Mouse (Mus musculus) adrenal gland (tissue): ENCODE measurements around the gene Dnhd1.

Source experiments
- intact Hi-C: fragments of 180-260 bp; cut with DNase I; formaldehyde crosslinking; loops from one replicate; pipeline ENCODE4 v1.15.1; 2025

Dnhd1 gene

DNA sequence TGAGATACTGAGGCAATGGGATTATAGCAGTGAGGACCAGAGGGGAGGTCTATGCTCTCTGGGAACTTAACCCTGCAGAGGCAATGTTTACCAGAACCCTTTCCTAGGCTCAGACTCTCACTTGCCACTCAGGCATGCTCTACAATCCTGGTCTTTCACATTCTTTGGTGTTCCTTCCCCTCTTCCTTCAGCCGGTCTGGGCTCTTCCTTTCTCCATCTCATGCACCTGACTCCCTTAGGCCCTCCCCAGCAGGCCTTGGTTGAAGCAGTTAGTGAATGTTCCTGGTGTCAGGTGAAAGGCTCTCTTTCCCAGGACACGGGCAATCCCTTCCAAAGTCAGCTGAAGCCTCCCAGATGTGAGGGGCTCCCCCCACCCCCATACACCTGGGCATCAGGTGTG is 10.9 kb upstream of the Dnhd1 start, which contains the start of gene Timm10b:
Timm10b (plus strand) TSS at position 301 of the 400 bp plus-strand sequence.
- intact Hi-C loops = loop anchor here (5.0 to 10.0 kb wide), 2 partner anchors 103 to 235 kb away; partner anchors contain the start of genes Cnga4, Fam160a2 and Taf10

DNA sequence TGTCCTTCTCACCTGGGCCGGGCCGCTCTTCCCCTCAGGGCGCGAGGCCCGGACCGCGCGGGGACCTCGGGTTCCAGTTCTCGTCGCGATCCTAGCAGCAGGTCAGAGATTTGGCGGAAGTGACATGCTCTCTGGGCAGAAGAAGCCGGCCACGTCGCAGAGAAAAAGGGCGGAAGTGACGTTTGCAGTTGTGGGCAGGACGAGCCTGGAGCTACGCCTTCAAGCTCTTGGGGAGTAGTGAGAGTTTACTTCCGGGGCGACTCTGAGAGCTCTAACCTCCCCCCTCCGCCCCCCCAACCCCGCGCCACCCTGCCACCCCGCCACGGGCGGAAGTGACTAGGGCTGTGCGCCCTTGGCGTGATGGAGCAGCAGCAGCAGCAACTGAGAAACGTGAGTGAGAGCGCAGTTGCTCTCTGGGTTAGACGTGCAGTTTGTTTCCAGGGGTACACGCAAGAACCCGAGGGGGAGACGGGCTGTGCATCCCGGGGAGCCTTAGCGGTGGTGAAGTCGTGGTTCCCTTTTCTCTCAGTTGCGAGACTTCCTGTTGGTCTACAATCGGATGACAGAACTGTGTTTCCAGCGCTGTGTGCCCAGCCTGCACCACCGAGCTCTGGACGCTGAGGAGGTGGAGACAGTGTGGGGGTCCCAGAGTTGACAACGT is 10.3 kb upstream of the Dnhd1 start, which contains the start of the genes Arfip2 and Gm45799:
Arfip2 (minus strand) TSS at position 184 of the 661 bp plus-strand sequence.
Gm45799 (plus strand) TSS at position 320 of the 661 bp plus-strand sequence.
- intact Hi-C loops = loop anchor here (5.0 kb wide), 1 partner anchor 102 kb away; the partner anchor contains the start of gene Taf10

GRCm38 (mm10) chr7:105640894-105641255 is 9.8 kb upstream of the Dnhd1 start:
- intact Hi-C loops = loop anchor here (5.0 kb wide), 1 partner anchor 101 kb away; the partner anchor contains the start of gene Taf10

GRCm38 (mm10) chr7:105641936-105642335 is 8.7 kb upstream of the Dnhd1 start:
- intact Hi-C loops = loop anchor here (5.0 kb wide), 1 partner anchor 100 kb away; the partner anchor contains the start of gene Taf10

DNA sequence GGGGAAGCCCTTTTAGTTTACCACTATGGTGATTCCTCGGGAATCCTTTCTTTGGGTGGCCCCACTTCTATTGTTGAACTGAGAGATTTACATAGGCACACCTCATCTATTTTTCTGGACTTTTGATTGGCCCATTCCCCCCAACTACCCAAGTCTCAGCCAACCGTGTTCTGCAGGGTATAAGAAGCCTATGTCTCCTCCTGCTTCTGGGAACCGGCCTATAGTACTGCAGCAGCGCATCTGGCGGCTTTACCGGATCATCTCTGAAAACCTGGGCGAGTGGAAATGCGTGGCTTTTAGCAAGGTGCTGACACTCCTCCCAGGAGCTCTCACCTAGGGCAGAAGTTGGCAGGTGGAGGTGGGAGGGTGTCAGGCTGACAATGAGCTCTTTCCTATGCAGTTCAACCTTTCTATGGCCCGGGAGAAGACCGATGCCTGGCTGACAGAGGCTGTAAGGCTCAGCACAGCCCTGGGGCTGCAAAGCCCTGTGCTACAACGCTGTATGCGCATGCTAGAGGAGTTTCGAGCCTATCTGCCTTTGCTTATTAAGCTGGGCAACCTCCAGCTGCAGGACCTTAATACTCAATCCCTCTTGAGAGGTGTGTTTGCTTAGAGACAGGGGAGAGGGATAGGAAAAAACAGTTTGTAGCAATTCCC is 35.0 kb downstream of the Dnhd1 start:
- intact Hi-C loops = no loop called here

DNA sequence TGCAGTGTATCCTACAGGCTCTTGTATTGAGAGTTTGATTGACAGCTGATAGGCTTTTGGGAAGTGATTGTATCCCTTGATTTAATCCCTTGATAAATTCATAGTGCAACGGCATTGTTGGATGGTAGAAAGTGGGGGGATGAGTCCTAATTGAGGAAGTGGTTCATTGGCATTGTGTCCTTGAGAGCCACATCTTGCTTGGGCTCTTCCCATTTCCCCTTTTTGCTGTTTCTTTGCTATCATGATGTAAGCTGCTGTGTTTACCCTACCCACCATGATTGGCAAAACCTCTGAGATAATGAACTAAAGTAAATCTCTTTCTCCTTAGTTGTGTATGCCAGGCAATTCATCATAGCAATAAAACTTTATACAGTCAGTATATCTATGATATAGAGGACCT is 40.2 kb downstream of the Dnhd1 start:
- intact Hi-C loops = no loop called here

DNA sequence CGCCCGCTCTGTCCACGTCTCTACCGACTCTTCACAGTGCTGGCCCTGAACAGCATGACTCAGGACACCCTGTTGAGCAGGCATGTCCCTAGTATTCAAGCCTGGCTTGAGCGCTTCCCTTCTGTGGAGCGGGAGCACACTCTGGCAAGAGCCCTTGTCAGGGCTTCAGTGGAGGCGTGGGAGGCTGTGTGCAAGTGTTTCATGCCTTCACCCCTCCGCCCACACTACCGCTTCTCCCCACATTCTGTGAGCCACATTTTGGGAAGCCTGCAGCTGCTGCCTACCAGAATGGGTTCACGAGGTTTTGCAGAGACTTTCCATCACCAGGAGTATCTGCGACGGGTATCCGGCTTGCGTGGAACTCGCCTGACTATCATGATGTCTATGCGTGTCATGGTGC is 52.6 kb downstream of the Dnhd1 start:
- intact Hi-C loops = no loop called here

GRCm38 (mm10) chr7:105703816-105704215 is 53.2 kb downstream of the Dnhd1 start:
- intact Hi-C loops = no loop called here

DNA sequence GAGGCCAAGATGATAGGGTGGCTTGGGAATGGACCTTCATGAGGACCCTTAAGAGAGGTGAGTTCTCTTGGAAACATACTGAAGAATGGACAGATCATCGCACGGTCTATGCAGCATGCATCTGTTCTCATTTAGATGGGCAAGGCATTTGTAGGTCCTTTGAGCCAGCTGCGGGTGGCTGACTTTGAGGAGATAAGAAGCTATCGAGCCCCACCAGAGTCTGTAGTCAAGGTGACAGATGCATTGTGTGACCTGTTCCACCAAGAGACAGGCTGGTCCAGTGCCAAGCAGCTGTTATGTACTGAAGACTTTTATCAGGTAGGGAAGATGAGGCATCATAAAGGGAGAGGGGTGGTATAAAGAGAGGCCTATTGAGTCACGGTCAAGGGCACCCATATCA is 58.1 kb downstream of the Dnhd1 start:
- intact Hi-C loops = no loop called here

DNA sequence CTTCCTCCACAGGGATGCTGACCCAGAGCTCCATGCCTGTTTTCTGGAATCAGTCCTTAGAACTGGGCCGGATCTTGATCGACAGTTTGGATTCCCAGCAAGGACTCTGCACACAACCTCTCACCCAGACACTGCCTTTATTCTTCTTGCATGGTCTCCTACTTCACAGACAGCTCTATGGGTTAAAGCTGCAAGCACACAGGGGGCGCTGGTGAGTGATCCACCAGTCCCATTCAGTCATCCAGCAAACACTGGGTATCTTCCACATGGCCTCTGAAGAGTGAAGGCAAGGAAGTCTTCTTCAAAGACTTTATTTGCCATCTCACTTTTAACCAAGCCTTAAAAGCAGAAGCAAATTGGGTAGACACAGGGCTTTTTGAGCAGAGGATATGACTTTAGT is 64.7 kb downstream of the Dnhd1 start:
- intact Hi-C loops = no loop called here

DNA sequence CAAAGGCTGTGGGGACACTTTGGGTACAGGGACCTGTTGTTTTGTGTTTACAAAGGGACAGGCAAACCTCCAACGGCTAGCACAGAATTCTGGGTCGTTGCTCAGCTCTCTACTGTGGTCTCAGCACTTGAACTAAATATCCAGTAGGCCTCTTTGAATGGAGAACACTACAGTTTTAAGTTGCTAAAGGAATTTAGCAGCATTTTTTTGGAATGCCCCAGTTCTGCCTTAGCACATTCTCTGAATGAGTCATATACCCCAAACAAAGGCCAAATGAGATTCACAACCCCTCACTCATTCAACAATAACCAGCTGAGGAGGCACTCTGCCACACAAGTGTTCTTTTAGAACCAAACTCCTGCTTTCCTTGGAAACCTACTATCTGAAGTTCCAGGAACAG is 71.3 kb downstream of the Dnhd1 start:
- intact Hi-C loops = no loop called here

DNA sequence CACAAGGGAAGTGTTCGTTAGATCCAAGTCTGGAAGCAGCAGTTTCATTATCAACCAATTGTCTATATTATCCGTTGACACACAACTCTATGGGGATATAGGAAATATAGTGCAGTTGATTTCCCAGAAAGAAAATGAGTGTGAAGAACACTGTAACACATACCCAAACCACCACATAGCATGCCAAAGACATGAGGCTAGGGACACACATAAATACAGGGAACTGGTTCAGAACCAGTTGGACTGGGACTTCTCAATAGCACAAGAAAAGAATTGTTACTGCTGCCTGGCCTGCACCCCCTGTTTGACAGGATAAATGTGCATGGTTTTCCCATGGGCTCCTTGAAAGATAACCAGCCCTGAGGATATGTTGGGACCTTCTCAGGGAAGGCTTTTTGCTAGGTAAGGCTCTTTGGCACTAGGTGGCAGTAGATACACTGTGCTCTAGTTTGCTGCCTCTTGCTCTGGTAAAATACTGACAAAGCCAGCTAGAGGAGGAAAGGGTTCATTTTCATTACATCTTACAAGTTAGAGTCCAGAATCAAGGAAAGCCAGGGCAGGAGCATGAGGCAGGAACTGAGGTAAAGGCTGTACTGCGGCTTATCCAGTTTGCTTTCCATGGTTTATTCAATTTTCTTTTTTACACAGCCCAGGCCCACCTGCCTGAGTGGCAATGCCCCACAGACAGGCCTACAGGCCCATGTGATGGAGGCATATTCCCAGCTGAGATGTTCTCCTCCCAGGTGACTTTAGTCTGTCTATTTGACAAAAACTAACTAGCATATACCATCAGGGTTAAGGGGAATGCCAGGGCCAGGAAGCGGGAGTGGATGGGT is 75.7 kb downstream of the Dnhd1 start:
- intact Hi-C loops = loop anchor here (2.0 kb wide), 1 partner anchor 92 kb away; no protein-coding TSS in a partner anchor

DNA sequence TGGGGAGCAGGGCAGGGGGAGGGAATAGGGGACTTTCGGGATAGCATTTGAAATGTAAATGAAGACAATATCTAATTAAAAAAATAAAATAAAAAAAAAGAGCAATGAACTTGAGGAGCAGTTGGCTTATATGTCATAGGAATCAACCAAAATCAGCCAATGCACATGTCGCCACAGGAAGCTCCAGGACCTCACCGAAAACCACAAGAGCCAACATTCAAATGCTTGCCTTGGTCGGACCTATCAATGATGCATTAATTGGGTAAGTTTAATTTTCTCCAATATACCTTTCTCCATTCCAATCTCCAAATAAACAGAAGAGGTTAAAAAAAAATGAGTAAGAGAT is 76.3 kb downstream of the Dnhd1 start:
- intact Hi-C loops = loop anchor here (2.0 kb wide), 1 partner anchor 92 kb away; no protein-coding TSS in a partner anchor

DNA sequence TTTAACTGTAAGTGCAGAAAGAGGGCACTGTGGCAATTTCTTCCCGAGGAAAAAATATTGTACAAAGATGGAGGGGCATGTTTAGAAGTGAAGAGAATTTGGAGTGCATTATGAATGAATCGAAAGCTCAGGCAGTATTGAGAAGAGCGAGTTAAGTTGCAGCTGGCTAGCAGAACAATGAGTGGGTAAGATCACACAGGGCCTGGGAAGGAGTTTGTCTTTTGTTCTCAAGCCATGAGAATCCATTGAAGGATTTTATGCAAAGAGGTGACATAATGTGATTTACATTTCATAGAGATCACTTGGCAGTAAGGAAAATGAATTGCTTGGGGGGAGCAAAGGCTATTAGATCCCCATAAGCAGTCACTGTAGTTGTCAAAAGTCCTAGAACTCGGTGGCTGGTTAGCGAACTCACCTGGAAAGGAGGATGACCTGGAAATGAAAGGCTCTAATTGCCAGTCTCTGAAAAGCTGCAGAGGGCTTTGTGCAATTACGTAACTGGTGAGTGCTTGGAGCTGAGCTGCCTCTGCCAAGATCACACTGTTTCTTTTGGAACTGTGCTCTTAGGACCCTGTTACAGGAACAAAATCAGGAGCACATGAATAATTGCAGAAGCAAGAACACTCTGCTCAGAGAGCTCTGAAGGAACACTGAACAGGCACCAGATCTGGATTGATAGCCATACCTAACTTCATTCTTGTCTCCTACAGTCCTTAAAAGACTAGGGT is 78.2 kb downstream of the Dnhd1 start:
- intact Hi-C loops = no loop called here

GRCm38 (mm10) chr7:105733836-105734235 is 83.2 kb downstream of the Dnhd1 start:
- intact Hi-C loops = loop anchor here (10.0 kb wide), 1 partner anchor 179 kb away; the partner anchor contains the start of gene Smpd1

- intact Hi-C loops = loop anchor here (10.0 kb wide), 1 partner anchor 180 kb away; the partner anchor contains the start of gene Smpd1
These were observed 84.2 kb downstream of the Dnhd1 start for GRCm38 (mm10) chr7:105734826-105735225.

- intact Hi-C loops = loop anchor here (10.0 kb wide), 1 partner anchor 181 kb away; the partner anchor contains the start of gene Smpd1
These were observed 84.8 kb downstream of the Dnhd1 start for GRCm38 (mm10) chr7:105735464-105735863.

DNA sequence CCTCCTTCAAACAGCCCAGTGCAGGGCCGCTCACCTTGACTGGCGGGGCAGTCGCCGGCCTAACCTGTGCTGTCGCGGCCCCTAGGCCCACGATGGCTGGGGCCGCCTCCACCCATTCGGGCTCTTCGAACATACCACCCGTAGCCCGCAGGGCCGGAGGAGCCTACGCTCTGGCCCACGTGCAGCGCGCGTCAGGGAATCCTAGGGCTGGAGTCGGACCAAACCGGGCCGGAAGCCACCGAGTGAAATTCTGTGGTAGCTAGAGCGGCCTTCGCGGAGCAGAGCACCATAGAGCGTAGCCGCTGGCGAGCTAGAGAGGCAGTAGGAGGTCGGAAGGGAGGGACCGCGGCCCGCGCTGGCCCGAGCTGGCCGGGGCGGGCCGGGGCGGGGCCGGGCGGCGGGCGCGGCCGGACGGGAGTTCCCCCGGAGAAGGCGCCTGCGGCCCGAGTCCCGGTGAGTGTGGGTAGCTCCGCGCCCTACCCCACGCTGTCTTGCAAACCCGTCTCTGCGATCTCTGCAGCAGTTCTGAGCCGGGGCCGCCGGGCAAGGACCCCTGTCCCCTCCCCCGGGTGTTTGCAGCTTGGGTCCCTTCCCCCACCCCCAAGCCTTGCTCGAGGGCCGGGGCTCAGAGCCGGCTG is 85.8 kb downstream of the Dnhd1 start, which contains the start of gene Ilk:
Ilk (plus strand) TSS at position 329 of the 638 bp plus-strand sequence.
- intact Hi-C loops = loop anchor here (2.0 to 10.0 kb wide), 2 partner anchors 74 to 182 kb away; partner anchors contain the start of genes Mrpl17 and Smpd1

GRCm38 (mm10) chr7:105736911-105737521 is 86.4 kb downstream of the Dnhd1 start, which contains the start of gene Rrp8:
Gene Rrp8, minus strand, starts transcription at chr7:105737385.
- intact Hi-C loops = loop anchor here (2.0 to 10.0 kb wide), 2 partner anchors 74 to 182 kb away; partner anchors contain the start of genes Mrpl17 and Smpd1
